Mouse (Mus musculus) midbrain, embryonic 11.5 days (tissue): ENCODE data around the gene Ccl6. TPM values are rescaled to one million over a fixed set of nuclear protein-coding genes. Genes with fewer than 3 reads are reported as not detected.

Source experiments
- ATAC-seq: fragments of 200-750 bp; cut with Nextera tagmentation; 2 replicates; pipeline ENCODE4 v1.8.0; 2017; ENCODE audit warnings: moderate TSS enrichment, moderate library complexity; ENCODE audit not compliant: low FRiP score
- DNase-seq: peaks from one replicate; pipeline ENCODE4 v3.0.0; 2015; ENCODE audit warnings: low spot score; ENCODE audit errors: missing footprints
- H3K27ac ChIP-seq: fragments of 300-500 bp; sonication (generic); 2 replicates; pipeline ENCODE4 v1.5.1; 2014; ENCODE audit warnings: low read depth, low read length
- H3K27me3 ChIP-seq: fragments of 300-500 bp; sonication (generic); 2 replicates; pipeline ENCODE4 v1.6.1; 2014; ENCODE audit warnings: mild to moderate bottlenecking, low read length, moderate library complexity, mixed read lengths; ENCODE audit not compliant: control insufficient read depth, insufficient read depth
- H3K36me3 ChIP-seq: fragments of 300-500 bp; sonication (generic); 2 replicates; pipeline ENCODE4 v1.6.1; 2014; ENCODE audit warnings: mild to moderate bottlenecking, low read length, moderate library complexity, mixed read lengths; ENCODE audit not compliant: control insufficient read depth, insufficient read depth
- H3K4me1 ChIP-seq: fragments of 300-500 bp; sonication (generic); 2 replicates; pipeline ENCODE4 v1.6.1; 2014; ENCODE audit warnings: low read length; ENCODE audit not compliant: control insufficient read depth, insufficient read depth
- H3K4me2 ChIP-seq: fragments of 300-500 bp; sonication (generic); 2 replicates; pipeline ENCODE4 v1.6.1; 2014; ENCODE audit warnings: mild to moderate bottlenecking, moderate library complexity
- H3K4me3 ChIP-seq: fragments of 300-500 bp; sonication (generic); 2 replicates; pipeline ENCODE4 v1.5.1; 2014; ENCODE audit warnings: low read depth, low read length
- H3K9ac ChIP-seq: fragments of 300-500 bp; sonication (generic); 2 replicates; pipeline ENCODE4 v1.6.1; 2014; ENCODE audit warnings: low read length
- H3K9me3 ChIP-seq: fragments of 300-500 bp; sonication (generic); 2 replicates; pipeline ENCODE4 v1.6.1; 2016; ENCODE audit warnings: low read length; ENCODE audit not compliant: control insufficient read depth
- WGBS: fragments of 180-500 bp; shearing (Covaris S2); extraction: QIAGEN DNeasy Blood & Tissue Kit; methylation state at CpG from one replicate; pipeline ENCODE4 v1.1.7; 2014; 5-methylcytosine and 5-hydroxymethylcytosine counted together
- polyA plus RNA-seq: library from polyadenylated mRNA; unstranded; fragments of >200 nt; fragmentation: Nextera tagmentation; extraction: Ambion mirVana; gene quantifications from 2 replicates; pipeline ENCODE4 v1.2.1, GENCODE M21; 2014

Ccl6 gene
- polyA plus RNA-seq, result 1.9 and 2.1 TPM in 2 replicates

DNA sequence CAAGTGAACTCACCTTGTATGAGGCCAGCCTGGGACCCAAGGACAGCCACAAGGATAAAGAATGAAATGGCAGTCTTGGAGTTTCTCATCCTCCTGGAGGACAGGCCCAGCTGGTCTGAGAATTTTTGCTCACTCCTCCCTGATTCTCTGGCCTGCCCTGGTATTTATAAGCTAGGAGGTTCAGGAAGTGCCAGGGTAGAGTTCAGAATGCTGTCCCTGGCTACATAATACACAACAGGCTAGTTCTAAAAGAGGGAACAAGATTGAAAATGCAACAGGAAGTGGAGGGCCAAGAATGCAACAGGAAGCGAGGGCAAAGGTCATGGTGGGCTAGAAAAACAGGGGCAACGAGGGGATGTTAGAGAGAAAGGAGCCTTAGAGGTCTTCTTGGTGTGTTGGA is at the start of gene Ccl6:
Gene Ccl6 (minus strand): TSS at position 235 of the 400 bp plus-strand sequence.
- no peaks in the 10 kb centered on the region; the same call in 1 of the 2 replicates for H3K27me3 ChIP-seq
- H3K9ac ChIP-seq, result no peak within 1 kb of the TSS
- no peaks in the 10 kb centered on the region for H3K36me3 ChIP-seq
- H3K4me2 ChIP-seq, result no peak within 1 kb of the TSS
- no peak for DNase-seq
- no peaks in the 10 kb centered on the region for H3K4me1 ChIP-seq
- H3K9me3 ChIP-seq, result no peaks in the 10 kb centered on the region
- no peak for ATAC-seq
- no peak within 1 kb of the TSS for H3K4me3 ChIP-seq
- WGBS, result 63% methylated on average over 2 of the region's 2 CpGs
- no peak within 1 kb of the TSS for H3K27ac ChIP-seq

GRCm38 (mm10) chr11:83641216-83641615 is 48.3 kb upstream of the Ccl6 start:
- no peak overlapping the region for H3K9ac ChIP-seq
- WGBS, result 87% methylated on average over 2 of the region's 2 CpGs
- H3K36me3 ChIP-seq, result no peaks in the 10 kb centered on the region
- no peak overlapping the region for H3K4me3 ChIP-seq
- H3K4me1 ChIP-seq, result no peaks in the 10 kb centered on the region
- no peaks in the 10 kb centered on the region for H3K9me3 ChIP-seq
- H3K27me3 ChIP-seq, result no peaks in the 10 kb centered on the region
- H3K4me2 ChIP-seq, result no peak overlapping the region
- ATAC-seq (no peak), DNase-seq (no peak)
- no peak overlapping the region for H3K27ac ChIP-seq

DNA sequence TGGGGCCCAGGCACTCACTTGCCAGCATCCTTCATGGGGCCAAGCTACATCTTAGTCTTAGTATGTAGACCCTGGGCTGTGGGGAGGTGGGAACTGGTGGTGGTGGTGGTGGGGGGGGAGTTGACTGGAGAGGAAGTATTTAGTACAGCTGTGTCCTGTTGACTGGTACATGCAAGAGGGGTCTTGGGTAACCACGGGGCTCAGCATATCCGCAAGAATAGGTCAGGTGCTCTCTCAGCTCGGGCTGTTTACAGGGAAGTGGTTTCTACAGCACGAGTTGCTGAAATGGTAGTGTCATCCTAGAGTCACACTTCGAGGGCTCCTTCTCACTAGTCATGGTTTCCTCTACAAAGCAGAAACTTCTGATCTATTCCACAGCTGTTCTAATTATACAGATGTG is 47.3 kb upstream of the Ccl6 start:
- 83% methylated on average over 5 of the region's 5 CpGs for WGBS
- H3K4me2 ChIP-seq, result no peak overlapping the region
- H3K4me1 ChIP-seq, result no peaks in the 10 kb centered on the region
- H3K4me3 ChIP-seq, result no peak overlapping the region
- no peak for ATAC-seq
- no peaks in the 10 kb centered on the region for H3K27me3 ChIP-seq
- H3K36me3 ChIP-seq, result no peaks in the 10 kb centered on the region
- H3K9me3 ChIP-seq, result no peaks in the 10 kb centered on the region
- H3K9ac ChIP-seq, result no peak overlapping the region
- H3K27ac ChIP-seq, result no peak overlapping the region
- no peak for DNase-seq

GRCm38 (mm10) chr11:83639533-83639932 is 46.6 kb upstream of the Ccl6 start:
- WGBS, result 70% methylated on average over 3 of the region's 3 CpGs
- H3K36me3 ChIP-seq, result no peaks in the 10 kb centered on the region
- no peak overlapping the region for H3K9ac ChIP-seq
- H3K4me1 ChIP-seq, result no peaks in the 10 kb centered on the region
- ATAC-seq (no peak), DNase-seq (no peak)
- no peak overlapping the region for H3K4me3 ChIP-seq
- no peak overlapping the region for H3K27ac ChIP-seq
- no peaks in the 10 kb centered on the region for H3K9me3 ChIP-seq
- no peaks in the 10 kb centered on the region for H3K27me3 ChIP-seq
- no peak overlapping the region for H3K4me2 ChIP-seq

DNA sequence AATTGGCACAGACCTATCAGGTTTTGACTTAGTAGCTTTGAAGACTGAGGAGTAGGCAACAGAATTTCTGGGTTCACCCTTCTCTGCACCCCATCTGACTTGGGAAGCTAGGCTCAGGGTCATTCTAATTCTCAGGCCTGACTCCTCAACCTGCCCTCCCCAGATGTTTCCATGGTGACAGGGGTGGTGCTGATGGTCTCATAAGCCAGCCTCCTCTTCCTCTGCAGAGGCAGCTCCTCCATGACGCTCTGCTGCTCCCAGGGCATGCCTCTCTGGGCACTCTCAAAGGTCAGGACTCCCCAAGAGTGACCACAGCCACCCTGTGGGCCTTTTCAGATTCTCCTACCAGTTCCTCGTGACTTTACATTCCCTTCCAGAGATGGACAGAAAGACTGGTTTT is 46.0 kb upstream of the Ccl6 start:
- H3K4me2 ChIP-seq, result no peak overlapping the region
- DNase-seq, result no peak
- no peak overlapping the region for H3K9ac ChIP-seq
- no peaks in the 10 kb centered on the region for H3K27me3 ChIP-seq
- no peaks in the 10 kb centered on the region for H3K36me3 ChIP-seq
- H3K27ac ChIP-seq, result no peak overlapping the region
- no peaks in the 10 kb centered on the region for H3K9me3 ChIP-seq
- H3K4me3 ChIP-seq, result no peak overlapping the region
- H3K4me1 ChIP-seq, result no peaks in the 10 kb centered on the region
- 32% methylated on average over 2 of the region's 2 CpGs for WGBS
- ATAC-seq, result no peak

DNA sequence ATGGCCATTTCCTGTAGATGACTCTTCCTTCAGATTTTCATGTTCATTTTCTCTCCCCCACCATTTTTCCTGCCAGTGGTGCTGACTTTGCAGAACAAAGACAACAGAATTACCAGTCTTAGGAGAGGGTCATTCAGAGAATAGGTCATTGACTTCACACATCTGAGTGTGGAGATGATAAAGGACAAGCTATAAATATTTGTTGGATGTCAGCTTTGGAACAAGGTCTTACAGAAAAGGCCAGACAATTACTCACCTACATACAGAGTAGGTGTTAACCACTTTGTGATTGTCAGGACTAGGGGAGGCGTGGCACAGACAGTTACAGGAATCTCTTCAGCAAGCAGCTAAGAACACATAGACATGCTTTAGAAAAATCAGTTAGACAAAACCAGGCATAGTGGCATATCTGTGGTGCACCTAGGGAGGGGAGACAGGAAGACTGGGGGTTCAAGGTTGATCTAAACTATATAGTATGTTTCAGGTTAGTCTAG is 43.9 kb upstream of the Ccl6 start:
- Histone ChIP-seq H3K9me3 (no peaks in the 10 kb centered on the region), H3K36me3 (no peaks in the 10 kb centered on the region), H3K27me3 (no peaks in the 10 kb centered on the region), H3K4me1 (no peaks in the 10 kb centered on the region), H3K9ac (no peak overlapping the region), H3K4me2 (no peak overlapping the region), H3K4me3 (no peak overlapping the region), H3K27ac (no peak overlapping the region)
- ATAC-seq (no peak), DNase-seq (no peak)
- WGBS, result 77% methylated on average over 1 of the region's 1 CpGs

DNA sequence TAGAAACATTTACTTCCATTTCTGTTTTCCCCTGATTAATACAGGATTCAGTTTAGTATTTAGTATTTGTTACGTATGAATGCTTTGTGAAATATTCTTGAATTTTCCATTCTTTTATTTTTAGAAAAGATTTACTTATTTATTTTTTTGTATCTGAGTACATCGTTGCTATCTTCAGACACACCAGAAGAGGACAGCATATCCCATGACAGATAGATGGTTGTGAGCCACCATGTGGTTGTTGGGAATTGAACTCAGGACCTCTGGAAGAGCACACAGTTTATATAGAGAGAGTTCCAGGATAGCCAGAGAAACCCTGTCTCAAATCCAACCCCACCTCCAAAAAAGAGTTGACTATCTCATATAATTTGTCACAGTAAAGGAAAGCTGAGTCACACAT is 42.0 kb upstream of the Ccl6 start:
- Histone ChIP-seq H3K4me3 (no peak overlapping the region), H3K4me2 (no peak overlapping the region), H3K27me3 (no peaks in the 10 kb centered on the region)

GRCm38 (mm10) chr11:83634425-83634824 is 41.5 kb upstream of the Ccl6 start:
- Histone ChIP-seq H3K27ac (no peak overlapping the region), H3K4me1 (no peaks in the 10 kb centered on the region), H3K27me3 (no peaks in the 10 kb centered on the region), H3K9ac (no peak overlapping the region), H3K4me2 (no peak overlapping the region), H3K4me3 (no peak overlapping the region), H3K36me3 (no peaks in the 10 kb centered on the region), H3K9me3 (no peaks in the 10 kb centered on the region)
- ATAC-seq (no peak), DNase-seq (no peak)
- 61% methylated on average over 4 of the region's 4 CpGs for WGBS

More for the DNA sequence above, 42.0 kb upstream of the Ccl6 start:
- Histone ChIP-seq H3K4me1 (no peaks in the 10 kb centered on the region), H3K9ac (no peak overlapping the region), H3K9me3 (no peaks in the 10 kb centered on the region), H3K36me3 (no peaks in the 10 kb centered on the region), H3K27ac (no peak overlapping the region)
- ATAC-seq (no peak), DNase-seq (no peak)
- WGBS, result 88% methylated on average over 2 of the region's 2 CpGs

GRCm38 (mm10) chr11:83632744-83633143 is 39.9 kb upstream of the Ccl6 start:
- no peaks in the 10 kb centered on the region for H3K9me3 ChIP-seq
- no peak overlapping the region for H3K27ac ChIP-seq
- no peak overlapping the region for H3K4me3 ChIP-seq
- H3K36me3 ChIP-seq, result no peaks in the 10 kb centered on the region
- ATAC-seq (no peak), DNase-seq (no peak)
- no peaks in the 10 kb centered on the region for H3K4me1 ChIP-seq
- no peak overlapping the region for H3K4me2 ChIP-seq
- no peak overlapping the region for H3K9ac ChIP-seq
- WGBS, result 73% methylated on average over 4 of the region's 4 CpGs
- H3K27me3 ChIP-seq, result no peaks in the 10 kb centered on the region

- Histone ChIP-seq H3K27ac (no peak overlapping the region), H3K4me3 (no peak overlapping the region), H3K27me3 (no peaks in the 10 kb centered on the region), H3K9ac (no peak overlapping the region), H3K36me3 (no peaks in the 10 kb centered on the region), H3K9me3 (no peaks in the 10 kb centered on the region), H3K4me2 (no peak overlapping the region), H3K4me1 (no peaks in the 10 kb centered on the region)
- 85% methylated on average over 2 of the region's 2 CpGs for WGBS
- ATAC-seq, result no peak
- DNase-seq, result no peak
Observed at GRCm38 (mm10) chr11:83631065-83631464, 38.2 kb upstream of the Ccl6 start.
